Mouse (Mus musculus): ENCODE data around the gene Srrm4. TPM values are rescaled to one million over a fixed set of nuclear protein-coding genes. Genes with fewer than 3 reads are reported as not detected.

Srrm4 gene
- polyA plus RNA-seq, 1 experiment from 2014 or later = 20.7 TPM

- H3K4me3 ChIP-seq (ENCODE audit: low read depth, low read length) = no peak overlapping the region
- no peak for ATAC-seq (ENCODE audit: insufficient read depth, low FRiP score, low TSS enrichment)
- no peak overlapping the region for H3K4me2 ChIP-seq (ENCODE audit: low read depth)
- WGBS = 80% methylated on average over 3 of the region's 3 CpGs
- no peaks in the 10 kb centered on the region for H3K36me3 ChIP-seq (ENCODE audit: control insufficient read depth, insufficient read depth, low read length)
- H3K27ac ChIP-seq (ENCODE audit: low read depth, low read length) = no peak overlapping the region
- no peak for DNase-seq (ENCODE audit: low spot score)
- no peaks in the 10 kb centered on the region for H3K9me3 ChIP-seq (ENCODE audit: control insufficient read depth, low read length)
- H3K4me1 ChIP-seq (ENCODE audit: control insufficient read depth, insufficient read depth, low read length) = 0 out of 2 replicates have a peak, but pooled peaks cover 4% of the 10 kb centered on the region
- no peaks in the 10 kb centered on the region for H3K27me3 ChIP-seq (ENCODE audit: control insufficient read depth, insufficient read depth, low read length)
- H3K9ac ChIP-seq (ENCODE audit: low read length) = no peak overlapping the region
Observed at GRCm38 (mm10) chr5:116541128-116541527, 50.5 kb downstream of the Srrm4 start.

DNA sequence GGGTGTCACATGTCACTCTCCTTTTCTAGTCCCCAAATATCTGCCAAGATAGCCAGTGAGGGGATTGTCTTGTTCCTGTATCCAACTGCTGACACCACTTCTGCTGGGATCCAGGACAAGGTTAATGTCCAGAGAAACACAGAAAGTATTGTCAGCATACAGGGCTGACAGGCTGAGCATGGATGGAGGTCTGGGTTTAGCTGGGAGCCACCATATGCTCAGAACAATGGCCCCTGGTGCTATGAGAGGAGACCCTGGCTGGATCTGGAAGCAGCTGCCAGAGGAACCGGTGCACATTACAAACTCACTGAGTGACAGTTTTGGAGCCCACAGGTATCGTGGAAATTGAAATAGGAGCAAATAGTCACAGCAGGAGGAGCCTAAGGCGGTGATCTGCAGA, 52.3 kb downstream of the Srrm4 start:
- H3K9ac ChIP-seq (ENCODE audit: low read length) = no peak overlapping the region
- no peak for DNase-seq (ENCODE audit: low spot score)
- no peaks in the 10 kb centered on the region for H3K36me3 ChIP-seq (ENCODE audit: control insufficient read depth, insufficient read depth, low read length)
- 53% methylated on average over 3 of the region's 3 CpGs for WGBS
- H3K4me1 ChIP-seq (ENCODE audit: control insufficient read depth, insufficient read depth, low read length) = 0 out of 2 replicates have a peak, but pooled peaks cover 4% of the 10 kb centered on the region
- no peaks in the 10 kb centered on the region; the same call in 1 of the 2 replicates for H3K9me3 ChIP-seq (ENCODE audit: control insufficient read depth, low read length)
- H3K27me3 ChIP-seq (ENCODE audit: control insufficient read depth, insufficient read depth, low read length) = no peaks in the 10 kb centered on the region
- peak overlapping the region; percentile 39; the same call in 1 of the 2 replicates for H3K27ac ChIP-seq (ENCODE audit: low read depth, low read length)
- ATAC-seq (ENCODE audit: insufficient read depth, low FRiP score, low TSS enrichment) = no peak
- no peak overlapping the region for H3K4me3 ChIP-seq (ENCODE audit: low read depth, low read length)
- H3K4me2 ChIP-seq (ENCODE audit: low read depth) = no peak overlapping the region

DNA sequence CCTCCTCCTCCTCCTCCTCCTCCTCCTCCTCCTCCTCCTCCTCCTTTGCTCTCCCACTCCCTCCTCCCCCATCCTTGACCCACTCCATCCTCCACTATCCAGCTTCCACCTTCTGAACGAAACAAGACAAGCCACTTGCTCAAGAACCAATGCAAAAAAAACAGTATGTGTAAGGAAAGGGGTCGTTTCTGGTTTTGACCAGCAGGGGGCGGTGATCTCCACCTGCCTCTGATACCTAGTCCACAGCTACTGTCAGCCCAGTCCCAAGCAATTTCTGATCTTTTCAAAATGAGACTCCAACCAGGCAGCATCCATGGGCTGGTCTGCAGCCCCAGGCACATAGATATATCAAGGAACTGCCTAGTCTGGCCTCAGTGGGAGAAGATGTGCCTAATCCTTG, 53.1 kb downstream of the Srrm4 start:
- ATAC-seq (ENCODE audit: insufficient read depth, low FRiP score, low TSS enrichment) (no peak), DNase-seq (ENCODE audit: low spot score) (no peak)
- Histone ChIP-seq H3K4me3 (ENCODE audit: low read depth, low read length) (no peak overlapping the region), H3K27ac (ENCODE audit: low read depth, low read length) (no peak overlapping the region), H3K9ac (ENCODE audit: low read length) (no peak overlapping the region), H3K27me3 (ENCODE audit: control insufficient read depth, insufficient read depth, low read length) (no peaks in the 10 kb centered on the region), H3K9me3 (ENCODE audit: control insufficient read depth, low read length) (no peaks in the 10 kb centered on the region; the same call in 1 of the 2 replicates), H3K4me1 (ENCODE audit: control insufficient read depth, insufficient read depth, low read length) (0 out of 2 replicates have a peak, but pooled peaks cover 4% of the 10 kb centered on the region), H3K36me3 (ENCODE audit: control insufficient read depth, insufficient read depth, low read length) (no peaks in the 10 kb centered on the region), H3K4me2 (ENCODE audit: low read depth) (no peak overlapping the region)
- 59% methylated on average over 3 of the region's 3 CpGs for WGBS

- Histone ChIP-seq H3K36me3 (ENCODE audit: control insufficient read depth, insufficient read depth, low read length) (no peaks in the 10 kb centered on the region), H3K4me1 (ENCODE audit: control insufficient read depth, insufficient read depth, low read length) (no peaks in the 10 kb centered on the region), H3K4me3 (ENCODE audit: low read depth, low read length) (no peak overlapping the region), H3K4me2 (ENCODE audit: low read depth) (no peak overlapping the region), H3K9me3 (ENCODE audit: control insufficient read depth, low read length) (no peaks in the 10 kb centered on the region), H3K9ac (ENCODE audit: low read length) (no peak overlapping the region), H3K27me3 (ENCODE audit: control insufficient read depth, insufficient read depth, low read length) (no peaks in the 10 kb centered on the region), H3K27ac (ENCODE audit: low read depth, low read length) (no peak overlapping the region)
- ATAC-seq (ENCODE audit: insufficient read depth, low FRiP score, low TSS enrichment) (no peak), DNase-seq (ENCODE audit: low spot score) (no peak)
- WGBS = 54% methylated on average over 4 of the region's 4 CpGs
Observed at GRCm38 (mm10) chr5:116526324-116526723, 65.3 kb downstream of the Srrm4 start.

- Histone ChIP-seq H3K4me3 (ENCODE audit: low read depth, low read length) (no peak overlapping the region), H3K4me2 (ENCODE audit: low read depth) (no peak overlapping the region), H3K4me1 (ENCODE audit: control insufficient read depth, insufficient read depth, low read length) (no peaks in the 10 kb centered on the region), H3K9ac (ENCODE audit: low read length) (no peak overlapping the region), H3K27me3 (ENCODE audit: control insufficient read depth, insufficient read depth, low read length) (no peaks in the 10 kb centered on the region), H3K36me3 (ENCODE audit: control insufficient read depth, insufficient read depth, low read length) (no peaks in the 10 kb centered on the region), H3K27ac (ENCODE audit: low read depth, low read length) (no peak overlapping the region), H3K9me3 (ENCODE audit: control insufficient read depth, low read length) (no peaks in the 10 kb centered on the region)
- 80% methylated on average over 8 of the region's 8 CpGs for WGBS
- ATAC-seq (ENCODE audit: insufficient read depth, low FRiP score, low TSS enrichment) (no peak), DNase-seq (ENCODE audit: low spot score) (no peak)
Observed at GRCm38 (mm10) chr5:116525308-116525707, 66.3 kb downstream of the Srrm4 start.

DNA sequence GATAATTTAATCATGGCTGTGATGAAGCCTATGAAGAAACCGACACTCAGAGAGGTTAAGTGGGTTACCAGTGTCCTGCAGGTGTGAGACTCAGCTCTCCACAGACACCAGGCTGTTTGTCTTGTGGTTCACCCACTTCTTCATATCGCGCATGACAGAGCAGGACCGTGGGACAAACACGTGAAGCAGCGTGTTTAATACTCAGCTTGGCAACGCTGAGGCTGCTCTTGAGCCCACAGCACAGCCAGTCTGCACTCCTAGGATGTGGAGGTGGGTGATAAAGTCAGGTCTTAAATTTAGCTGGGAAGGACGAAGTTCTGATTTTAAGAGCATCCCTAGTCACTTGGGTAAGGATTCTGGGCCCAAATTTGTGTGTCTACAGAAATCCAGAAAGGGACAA, 68.1 kb downstream of the Srrm4 start:
- no peaks in the 10 kb centered on the region for H3K36me3 ChIP-seq (ENCODE audit: control insufficient read depth, insufficient read depth, low read length)
- 0 out of 2 replicates have a peak overlapping the region, but pooled peaks have one; percentile 14 for H3K27ac ChIP-seq (ENCODE audit: low read depth, low read length)
- WGBS = 91% methylated on average over 8 of the region's 8 CpGs
- H3K4me3 ChIP-seq (ENCODE audit: low read depth, low read length) = no peak overlapping the region
- H3K9ac ChIP-seq (ENCODE audit: low read length) = no peak overlapping the region
- no peaks in the 10 kb centered on the region for H3K4me1 ChIP-seq (ENCODE audit: control insufficient read depth, insufficient read depth, low read length)
- no peak for ATAC-seq (ENCODE audit: insufficient read depth, low FRiP score, low TSS enrichment)
- H3K4me2 ChIP-seq (ENCODE audit: low read depth) = no peak overlapping the region
- no peak for DNase-seq (ENCODE audit: low spot score)
- no peaks in the 10 kb centered on the region for H3K27me3 ChIP-seq (ENCODE audit: control insufficient read depth, insufficient read depth, low read length)
- H3K9me3 ChIP-seq (ENCODE audit: control insufficient read depth, low read length) = no peaks in the 10 kb centered on the region

DNA sequence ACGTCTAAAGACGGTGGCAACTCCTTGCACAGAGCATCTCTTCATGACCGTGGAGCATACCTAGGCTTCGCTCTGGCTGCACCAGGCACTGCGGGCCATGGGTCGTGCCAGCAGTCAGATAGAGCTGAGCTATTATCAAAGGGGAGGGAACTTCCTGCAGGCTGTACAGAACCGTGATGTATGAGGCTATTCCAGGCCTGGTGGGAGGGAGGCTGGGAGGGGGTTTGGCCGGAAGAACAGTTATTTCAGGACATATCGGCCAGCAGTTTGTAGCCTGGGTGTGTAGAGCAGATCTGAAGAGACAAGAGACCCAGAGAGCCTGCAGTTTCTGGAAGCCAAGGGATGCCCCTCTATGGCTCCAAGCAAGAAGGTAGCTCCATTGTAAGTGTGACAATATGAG, 68.5 kb downstream of the Srrm4 start:
- 68% methylated on average over 9 of the region's 9 CpGs for WGBS
- no peaks in the 10 kb centered on the region for H3K4me1 ChIP-seq (ENCODE audit: control insufficient read depth, insufficient read depth, low read length)
- H3K27ac ChIP-seq (ENCODE audit: low read depth, low read length) = 0 out of 2 replicates have a peak overlapping the region, but pooled peaks have one; percentile 14
- no peak for DNase-seq (ENCODE audit: low spot score)
- H3K4me2 ChIP-seq (ENCODE audit: low read depth) = no peak overlapping the region
- no peaks in the 10 kb centered on the region for H3K27me3 ChIP-seq (ENCODE audit: control insufficient read depth, insufficient read depth, low read length)
- H3K9ac ChIP-seq (ENCODE audit: low read length) = no peak overlapping the region
- ATAC-seq (ENCODE audit: insufficient read depth, low FRiP score, low TSS enrichment) = no peak
- no peaks in the 10 kb centered on the region for H3K36me3 ChIP-seq (ENCODE audit: control insufficient read depth, insufficient read depth, low read length)
- no peaks in the 10 kb centered on the region for H3K9me3 ChIP-seq (ENCODE audit: control insufficient read depth, low read length)
- no peak overlapping the region for H3K4me3 ChIP-seq (ENCODE audit: low read depth, low read length)

GRCm38 (mm10) chr5:116522273-116522672, 69.3 kb downstream of the Srrm4 start:
- H3K27me3 ChIP-seq (ENCODE audit: control insufficient read depth, insufficient read depth, low read length) = no peaks in the 10 kb centered on the region
- H3K4me1 ChIP-seq (ENCODE audit: control insufficient read depth, insufficient read depth, low read length) = no peaks in the 10 kb centered on the region
- no peaks in the 10 kb centered on the region for H3K36me3 ChIP-seq (ENCODE audit: control insufficient read depth, insufficient read depth, low read length)
- 85% methylated on average over 11 of the region's 11 CpGs for WGBS
- H3K27ac ChIP-seq (ENCODE audit: low read depth, low read length) = no peak overlapping the region
- DNase-seq (ENCODE audit: low spot score) (no peak), ATAC-seq (ENCODE audit: insufficient read depth, low FRiP score, low TSS enrichment) (no peak)
- H3K4me3 ChIP-seq (ENCODE audit: low read depth, low read length) = no peak overlapping the region
- no peak overlapping the region for H3K9ac ChIP-seq (ENCODE audit: low read length)
- no peak overlapping the region for H3K4me2 ChIP-seq (ENCODE audit: low read depth)
- no peaks in the 10 kb centered on the region for H3K9me3 ChIP-seq (ENCODE audit: control insufficient read depth, low read length)

- no peaks in the 10 kb centered on the region for H3K36me3 ChIP-seq (ENCODE audit: control insufficient read depth, insufficient read depth, low read length)
Observed at GRCm38 (mm10) chr5:116518047-116518446, 73.6 kb downstream of the Srrm4 start.

More at GRCm38 (mm10) chr5:116518047-116518446, 73.6 kb downstream of the Srrm4 start:
- H3K4me2 ChIP-seq (ENCODE audit: low read depth) = no peak overlapping the region
- WGBS = 27% methylated on average over 4 of the region's 4 CpGs
- H3K4me1 ChIP-seq (ENCODE audit: control insufficient read depth, insufficient read depth, low read length) = no peaks in the 10 kb centered on the region
- no peaks in the 10 kb centered on the region for H3K9me3 ChIP-seq (ENCODE audit: control insufficient read depth, low read length)
- H3K27ac ChIP-seq (ENCODE audit: low read depth, low read length) = no peak overlapping the region
- H3K9ac ChIP-seq (ENCODE audit: low read length) = no peak overlapping the region
- ATAC-seq (ENCODE audit: insufficient read depth, low FRiP score, low TSS enrichment) (no peak), DNase-seq (ENCODE audit: low spot score) (no peak)
- H3K4me3 ChIP-seq (ENCODE audit: low read depth, low read length) = no peak overlapping the region
- H3K27me3 ChIP-seq (ENCODE audit: control insufficient read depth, insufficient read depth, low read length) = no peaks in the 10 kb centered on the region
